Mouse (Mus musculus): ENCODE measurements around the gene A430033K04Rik.

The A430033K04Rik gene

DNA sequence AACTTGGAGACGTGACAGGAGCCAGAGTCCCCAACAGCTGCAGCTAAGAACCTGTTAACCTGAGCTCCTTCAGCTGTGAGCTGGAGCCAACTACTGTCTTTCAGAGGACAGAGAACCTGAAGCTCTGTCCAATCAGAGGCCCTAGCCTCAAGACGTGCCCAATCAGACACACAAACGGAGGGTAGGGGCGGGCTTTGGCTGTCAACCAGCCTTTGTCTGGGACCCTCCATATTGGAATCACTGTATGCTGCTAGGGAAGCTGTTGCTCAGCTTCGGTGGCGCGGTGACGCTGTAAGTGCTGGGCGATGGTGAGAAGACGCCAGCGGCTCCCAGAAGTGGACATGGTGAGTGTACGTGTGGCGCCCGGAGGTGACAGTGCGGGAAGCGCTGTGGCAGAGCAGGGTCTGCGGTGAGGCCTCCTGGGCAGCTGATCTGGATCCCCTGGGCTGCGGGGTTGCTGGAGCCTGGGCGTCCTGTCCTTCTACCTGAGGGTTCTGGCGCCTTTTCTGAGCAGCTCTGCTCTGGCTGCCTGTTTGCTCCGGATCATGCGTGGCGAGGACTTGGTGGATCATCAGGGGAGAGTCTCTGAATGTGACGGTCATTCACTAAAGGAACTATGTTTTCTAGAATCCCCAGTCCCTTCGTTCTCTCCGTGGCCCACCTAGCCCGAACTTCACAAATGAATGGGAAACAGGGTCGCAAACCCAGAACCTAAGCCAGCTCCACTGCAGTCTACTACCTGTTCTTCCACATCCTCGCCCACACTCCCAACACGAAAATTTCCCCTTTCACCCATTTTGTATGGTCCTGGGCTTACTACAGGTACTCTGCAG, at the start of gene A430033K04Rik:
TSS of gene A430033K04Rik (plus strand) at position 215 of the 833 bp plus-strand sequence.
- in situ Hi-C loops (cut with MboI, MseI), result loop anchor here (10.0 kb wide), 2 partner anchors 178 to 348 kb away; partner anchors contain the start of genes Gal3st4, Gm43720 and Zfp157

DNA sequence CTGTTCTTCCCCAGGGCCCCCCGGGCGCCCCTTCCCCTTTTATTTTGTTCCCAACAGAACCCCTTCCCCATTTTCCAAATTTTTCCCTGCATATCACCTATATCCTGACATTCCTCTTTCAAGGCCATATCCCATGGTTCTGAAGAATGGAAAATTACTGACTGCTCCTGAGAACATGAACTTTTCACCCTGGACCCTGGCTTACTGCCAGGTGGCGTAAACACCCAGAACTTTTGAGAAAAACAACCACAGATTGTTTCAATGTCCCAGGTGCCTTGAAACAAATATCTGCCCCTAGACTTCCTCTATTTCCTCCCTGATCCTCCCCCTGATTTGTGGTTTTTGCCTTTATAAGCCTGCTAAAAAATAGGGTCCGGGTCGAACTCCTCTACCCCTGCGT, 35.3 kb upstream of the A430033K04Rik start:
- in situ Hi-C loops (cut with MboI, MseI), result no loop called here

DNA sequence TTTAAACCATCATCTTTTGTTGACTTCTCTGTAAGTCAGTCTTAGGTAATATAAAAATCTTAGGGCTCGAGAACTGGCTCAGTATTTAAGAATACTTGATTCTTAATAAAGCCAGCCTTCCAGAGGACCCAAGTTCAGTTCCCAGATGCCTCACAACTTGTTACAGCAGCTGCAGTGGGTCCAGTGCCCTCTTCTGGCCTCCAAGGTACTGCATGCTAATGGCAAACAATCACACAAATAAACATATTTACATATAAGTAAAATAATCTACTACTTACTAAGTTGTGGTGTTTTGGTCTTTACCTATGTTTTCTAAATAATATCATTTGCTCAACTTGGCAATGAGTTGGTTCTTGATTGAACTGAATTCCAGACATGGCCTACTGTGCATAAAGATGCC, 4.3 kb upstream of the A430033K04Rik start:
- in situ Hi-C loops (cut with MboI, MseI), result no loop called here

DNA sequence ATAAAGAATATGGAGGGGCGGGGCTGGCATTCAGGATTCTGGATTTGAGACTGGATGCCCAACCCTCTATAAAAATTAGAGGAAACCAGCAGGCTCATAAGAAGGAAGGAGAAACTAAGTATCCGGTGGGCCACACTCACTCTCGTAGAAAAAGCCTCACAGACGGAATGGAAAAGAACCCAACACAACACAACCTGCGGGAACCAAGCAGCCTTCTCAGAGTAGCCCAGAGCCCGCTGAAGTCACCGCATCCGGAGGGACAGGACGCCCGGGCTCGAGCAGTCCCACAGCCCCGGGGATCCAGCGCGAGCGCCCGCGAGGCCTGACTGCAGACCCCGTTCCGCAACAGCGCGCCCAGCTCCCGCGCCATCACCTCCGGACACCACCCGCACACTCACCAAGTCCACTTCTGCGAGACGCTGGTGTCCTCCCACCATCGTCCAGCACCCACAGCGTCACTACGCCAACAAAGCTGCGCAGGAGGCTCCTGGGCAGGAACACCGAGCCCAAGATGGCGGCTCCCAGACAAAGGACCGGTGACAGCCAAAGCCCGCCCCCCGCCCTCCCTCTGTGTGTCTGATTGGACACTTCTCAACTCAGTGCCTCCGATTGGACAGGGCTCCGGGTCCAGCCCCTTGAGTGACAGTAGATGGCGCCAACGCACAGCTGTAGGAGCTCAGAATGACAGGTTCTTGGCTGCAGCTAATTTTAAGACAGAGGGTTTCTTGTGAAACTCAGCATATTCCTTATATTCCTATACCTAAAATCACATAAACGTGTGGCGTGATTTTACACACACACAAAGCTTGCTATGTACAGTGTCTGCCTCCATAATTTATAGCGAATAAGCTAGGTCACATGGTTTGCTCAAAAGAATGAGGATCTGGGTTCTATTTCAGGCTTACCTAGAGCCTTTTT, 3.2 kb upstream of the A430033K04Rik start, which contains the start of gene Zfp68:
TSS of gene Zfp68 (minus strand) at position 551 of the 918 bp plus-strand sequence.
- in situ Hi-C loops (cut with MboI, MseI), result loop anchor here (10.0 kb wide), 2 partner anchors 175 to 345 kb away; partner anchors contain the start of genes Gal3st4, Gm43720 and Zfp157

DNA sequence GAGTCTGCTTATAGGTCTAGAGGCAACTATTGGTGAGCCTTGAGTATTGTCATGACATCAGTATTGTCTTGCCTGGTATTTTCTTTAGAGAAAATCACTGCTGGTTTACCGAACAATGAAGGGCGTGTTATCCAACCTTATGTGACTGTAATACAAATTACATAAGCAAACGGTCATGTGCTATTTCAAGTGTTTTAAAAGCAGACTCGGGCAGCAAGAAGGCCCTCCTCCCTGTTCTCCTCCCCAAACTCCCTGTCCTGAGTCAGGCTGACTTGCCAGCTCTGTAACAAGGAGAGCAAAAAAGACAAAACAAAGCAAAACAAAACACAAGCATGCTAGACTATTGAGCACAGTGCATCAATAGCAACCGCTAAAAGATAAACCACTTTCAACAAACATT, 1.8 kb upstream of the A430033K04Rik start:
- in situ Hi-C loops (cut with MboI, MseI), result loop anchor here (10.0 kb wide), 2 partner anchors 176 to 346 kb away; partner anchors contain the start of genes Gal3st4, Gm43720 and Zfp157

DNA sequence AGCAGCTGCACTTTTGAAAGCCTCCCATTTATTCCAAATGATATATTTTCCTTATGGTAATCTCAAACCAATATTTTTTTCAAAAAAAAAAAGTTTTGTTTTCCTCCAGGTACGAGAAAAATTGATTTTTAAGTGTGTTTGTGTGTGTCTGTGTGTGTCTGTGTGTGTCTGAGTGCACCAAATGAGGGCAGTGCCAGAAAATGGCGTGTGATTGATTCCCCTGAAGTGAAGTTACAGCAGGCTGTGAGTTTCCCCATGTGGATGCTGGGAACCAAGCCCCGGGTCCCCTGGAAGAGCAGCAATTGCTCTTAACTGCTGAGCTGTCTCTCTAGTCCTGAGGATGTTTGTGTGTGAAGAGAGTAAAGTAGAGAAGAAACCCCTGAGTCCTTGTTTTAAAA, 818 bp downstream of the A430033K04Rik start:
- in situ Hi-C loops (cut with MboI, MseI), result loop anchor here (10.0 kb wide), 2 partner anchors 179 to 349 kb away; partner anchors contain the start of genes Gal3st4, Gm43720 and Zfp157

DNA sequence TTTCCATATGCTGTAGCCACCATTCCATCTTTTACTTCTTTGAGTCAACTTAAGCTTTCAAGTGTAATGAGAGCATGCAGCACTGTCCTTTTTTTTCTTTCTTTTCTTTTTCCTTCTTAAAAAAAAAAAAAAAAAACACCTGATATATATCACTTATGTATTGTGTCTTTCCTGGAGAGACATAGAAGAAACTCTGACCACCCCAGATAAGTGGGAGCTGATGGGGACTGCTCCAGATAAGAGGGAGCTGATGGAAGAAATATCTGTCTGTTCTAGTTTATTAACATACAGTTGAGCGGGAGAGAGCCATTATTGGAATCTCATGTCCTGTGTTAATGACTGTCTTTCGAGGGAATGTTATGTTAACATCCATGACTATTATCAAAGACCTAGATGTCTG, 13.8 kb downstream of the A430033K04Rik start:
- in situ Hi-C loops (cut with MboI, MseI), result loop anchor here (10.0 kb wide), 1 partner anchor 68 kb away; no protein-coding TSS in a partner anchor

DNA sequence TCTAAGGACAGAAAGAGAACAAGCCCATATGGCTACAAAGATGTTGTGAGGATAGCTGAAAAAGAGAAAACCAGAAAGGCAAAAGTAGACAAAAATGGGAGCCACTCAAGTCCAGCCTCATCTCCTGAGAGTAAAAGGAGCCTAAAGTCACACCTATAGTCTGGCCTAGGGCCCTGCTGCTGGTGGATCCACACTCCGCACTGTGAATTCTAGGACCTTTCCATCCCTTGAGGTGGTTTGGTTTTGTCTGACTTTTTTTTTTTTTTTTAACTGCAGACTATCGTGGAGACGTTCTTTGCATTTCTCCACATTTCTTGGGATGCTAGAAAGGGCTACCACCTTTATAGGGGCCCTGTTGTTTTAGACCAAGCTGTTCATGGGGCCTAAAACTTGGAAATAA, 18.4 kb downstream of the A430033K04Rik start:
- in situ Hi-C loops (cut with MboI, MseI), result no loop called here

DNA sequence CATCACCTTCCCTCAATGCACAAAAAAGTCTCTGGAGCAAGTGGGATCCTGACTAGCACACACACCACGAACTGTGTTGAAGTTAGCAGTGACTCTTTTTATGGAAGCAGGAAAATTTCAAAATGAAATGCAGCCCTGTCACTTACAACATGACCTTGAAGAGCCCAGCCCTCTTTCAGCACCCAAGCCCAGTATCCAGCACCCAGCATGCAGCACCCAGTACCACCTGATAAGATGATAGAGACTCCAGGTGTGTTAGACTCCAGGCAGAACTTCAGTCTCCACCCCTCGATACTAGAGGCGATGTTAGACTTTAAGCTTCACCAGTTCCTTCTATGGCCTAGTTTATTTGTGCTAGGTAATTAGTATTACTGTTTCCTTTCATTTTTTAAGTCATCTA, 19.1 kb downstream of the A430033K04Rik start:
- in situ Hi-C loops (cut with MboI, MseI), result no loop called here

DNA sequence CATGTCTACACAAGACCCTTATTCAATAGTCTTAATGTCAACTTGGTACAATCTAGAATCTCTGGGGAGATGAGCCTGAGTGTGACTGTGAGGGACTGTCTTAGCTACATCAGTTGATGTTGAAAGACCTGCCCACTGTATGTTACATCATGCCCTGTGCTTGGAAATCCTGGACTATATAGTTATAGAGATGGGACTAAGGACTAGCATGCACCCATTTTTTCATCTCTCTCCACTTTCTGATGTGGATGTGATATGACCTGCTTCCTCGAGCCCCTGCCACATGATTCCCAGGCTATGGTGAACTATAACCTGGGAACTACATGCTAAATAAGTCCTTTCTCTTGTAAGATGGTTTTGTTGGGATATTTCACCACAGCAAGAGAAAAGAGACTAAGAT, 30.3 kb downstream of the A430033K04Rik start:
- in situ Hi-C loops (cut with MboI, MseI), result loop anchor here (5.0 to 10.0 kb wide), 2 partner anchors 78 to 446 kb away; no protein-coding TSS in a partner anchor

DNA sequence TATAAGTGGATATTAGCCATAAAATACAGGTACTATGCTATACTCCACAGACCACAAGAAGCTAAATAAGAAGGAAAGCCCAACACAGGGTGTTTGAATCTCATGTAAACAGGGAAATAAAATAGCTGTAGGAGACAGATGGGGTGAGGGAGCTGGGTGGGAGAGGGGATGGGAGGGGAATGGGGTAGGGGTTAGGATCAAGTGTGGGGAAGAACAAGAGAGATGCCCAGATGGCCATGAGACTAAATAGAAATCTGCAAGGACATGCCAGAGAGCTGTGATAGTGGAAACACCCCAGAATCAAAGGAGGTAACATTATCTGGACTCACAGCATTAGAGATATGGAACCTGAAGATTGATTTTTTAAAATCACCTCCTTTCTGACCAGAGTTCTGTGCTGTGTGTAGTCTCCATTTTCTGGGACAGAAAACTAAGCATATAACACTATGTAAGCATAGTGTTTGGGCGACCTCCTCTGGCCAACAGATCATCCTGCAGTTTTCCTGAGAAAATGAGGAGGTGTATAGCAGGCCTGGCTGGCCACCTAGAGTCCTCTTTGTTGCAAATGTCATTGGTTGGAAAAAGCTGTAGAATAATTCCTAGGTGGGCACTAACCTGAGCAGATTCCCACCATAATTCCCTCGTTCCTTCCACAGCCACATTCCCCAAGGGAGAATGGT, 34.0 kb downstream of the A430033K04Rik start:
- in situ Hi-C loops (cut with MboI, MseI), result loop anchor here (5.0 to 10.0 kb wide), 3 partner anchors 41 to 184 kb away; no protein-coding TSS in a partner anchor

DNA sequence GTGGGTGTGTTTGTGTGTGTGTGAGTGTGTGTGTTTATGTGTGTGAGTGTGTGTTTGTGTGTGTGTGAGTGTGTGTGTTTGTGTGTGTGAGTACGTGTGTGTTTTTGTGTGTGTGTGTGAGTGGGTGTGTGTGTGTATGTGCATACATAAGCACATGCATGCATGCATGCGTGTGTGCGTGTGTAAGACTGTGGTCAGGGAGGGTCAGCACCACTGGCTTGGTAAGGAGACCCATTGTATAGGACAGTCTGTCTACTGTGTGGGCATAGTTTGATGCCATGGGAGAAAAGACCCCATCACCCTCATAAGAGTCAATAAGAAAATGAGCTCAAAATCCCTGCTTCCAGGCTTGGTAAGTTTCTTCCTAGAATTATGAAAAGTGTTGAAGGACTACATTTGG, 34.7 kb downstream of the A430033K04Rik start:
- in situ Hi-C loops (cut with MboI, MseI), result loop anchor here (5.0 to 10.0 kb wide), 3 partner anchors 40 to 185 kb away; no protein-coding TSS in a partner anchor

DNA sequence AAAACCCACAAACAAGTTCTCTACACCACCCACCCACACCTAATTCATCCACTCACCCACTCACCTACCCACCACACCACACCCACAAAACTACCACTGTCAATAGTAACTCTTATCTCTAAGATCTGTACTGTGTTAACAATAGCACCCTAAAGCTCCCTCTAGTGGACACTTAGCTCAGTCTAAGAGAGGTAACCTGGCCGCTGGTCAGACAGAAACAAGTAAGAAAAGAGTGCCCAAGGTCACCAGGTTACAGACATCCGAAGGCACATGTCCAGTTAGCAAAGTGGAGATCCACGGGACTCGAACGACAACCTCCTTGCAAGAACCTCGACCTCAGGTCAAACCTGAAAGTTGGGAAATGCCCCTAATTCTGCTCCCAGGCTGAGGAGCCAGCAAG, 35.2 kb downstream of the A430033K04Rik start:
- in situ Hi-C loops (cut with MboI, MseI), result loop anchor here (5.0 to 10.0 kb wide), 3 partner anchors 39 to 186 kb away; no protein-coding TSS in a partner anchor

DNA sequence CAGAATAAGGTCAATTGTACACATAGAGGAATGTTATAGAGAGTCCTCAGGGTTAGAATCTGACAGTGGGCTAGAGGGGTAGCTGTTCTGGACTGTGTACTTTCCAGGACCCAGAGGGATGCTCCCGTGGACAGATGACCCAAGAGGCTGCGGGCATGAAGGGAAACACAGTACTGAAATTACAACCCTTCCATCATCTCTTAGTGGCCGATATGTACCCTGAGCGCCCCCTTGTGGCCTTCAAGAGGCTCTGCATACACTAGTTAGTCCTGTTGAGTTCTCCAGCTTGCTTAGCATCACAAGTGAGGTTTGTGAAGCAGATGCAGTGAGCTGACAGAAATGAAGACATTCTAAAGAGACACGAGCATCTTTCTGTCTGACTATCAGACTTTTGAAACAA, 36.3 kb downstream of the A430033K04Rik start:
- in situ Hi-C loops (cut with MboI, MseI), result loop anchor here (5.0 to 10.0 kb wide), 3 partner anchors 38 to 187 kb away; no protein-coding TSS in a partner anchor

DNA sequence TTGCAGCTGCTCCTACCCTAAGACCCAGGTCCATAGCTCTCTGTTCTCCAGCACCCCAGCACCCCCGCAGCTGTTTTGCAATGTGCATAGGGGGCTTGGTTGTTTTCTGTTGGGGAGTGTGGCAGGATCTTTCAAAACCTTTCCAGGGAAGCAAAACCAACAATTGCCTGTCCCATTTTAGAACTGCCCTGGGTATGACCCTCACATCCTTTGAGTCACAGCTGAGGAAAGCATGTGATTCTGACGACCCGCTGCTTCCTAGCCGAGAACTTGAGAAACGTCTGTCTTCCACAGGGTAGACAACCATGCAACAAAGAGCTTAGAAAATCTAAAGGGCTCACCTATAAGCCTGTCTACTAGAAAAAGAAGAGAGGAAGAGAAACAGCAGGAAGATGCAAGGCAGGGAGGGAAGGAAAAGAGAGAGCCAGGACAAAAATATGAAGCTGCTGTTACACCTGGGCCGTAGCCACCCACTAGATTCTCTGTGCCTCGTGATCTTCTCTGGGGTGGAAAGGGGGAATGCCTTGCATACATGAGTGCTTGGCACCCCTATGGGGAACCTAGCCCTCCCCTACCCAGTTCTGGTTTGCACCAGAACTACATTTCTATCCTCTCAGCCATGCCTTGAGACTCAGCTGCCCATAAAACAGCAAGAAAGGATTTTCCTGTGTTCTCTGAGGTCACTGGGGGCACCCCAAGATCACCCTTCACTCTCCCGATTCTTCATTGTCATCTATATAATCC, 60.5 kb downstream of the A430033K04Rik start:
- in situ Hi-C loops (cut with MboI, MseI), result no loop called here

DNA sequence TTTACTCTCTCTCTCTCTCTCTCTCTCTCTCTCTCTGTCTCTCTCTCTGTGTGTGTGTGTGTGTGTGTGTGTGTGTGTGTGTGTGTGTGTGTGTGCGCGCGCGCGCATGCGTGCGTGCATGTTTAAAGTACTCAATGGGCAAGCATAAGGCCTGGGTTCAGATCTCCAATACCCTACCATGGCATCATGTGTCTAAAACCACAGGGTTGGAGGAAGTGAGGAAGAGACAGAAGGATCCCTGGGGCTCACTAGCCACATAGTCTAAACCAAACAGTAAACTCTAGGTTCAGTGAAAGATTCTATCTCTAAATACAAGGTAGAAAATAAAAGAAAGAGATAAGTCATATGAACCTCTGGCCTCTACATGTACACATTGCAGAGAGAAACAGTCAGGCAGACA, 61.2 kb downstream of the A430033K04Rik start:
- in situ Hi-C loops (cut with MboI, MseI), result no loop called here

DNA sequence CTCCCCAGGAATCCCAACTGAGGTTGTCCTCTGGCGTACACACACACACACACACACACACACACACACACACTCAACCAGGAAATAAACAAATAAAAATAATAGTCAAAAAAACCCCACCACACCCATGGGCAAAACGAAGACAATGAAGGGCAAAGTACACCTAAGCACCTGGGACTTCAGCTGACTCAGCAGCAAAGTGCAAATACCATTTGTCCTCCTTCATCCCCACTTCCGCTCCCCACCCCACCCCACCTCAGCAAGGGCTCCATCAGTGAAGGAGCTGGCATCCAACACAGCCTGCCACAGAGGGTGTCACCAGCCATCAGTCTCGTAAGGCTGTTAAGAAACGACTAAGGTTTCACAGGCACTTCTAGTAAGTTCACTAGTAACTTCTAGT, 64.8 kb downstream of the A430033K04Rik start:
- in situ Hi-C loops (cut with MboI, MseI), result no loop called here

DNA sequence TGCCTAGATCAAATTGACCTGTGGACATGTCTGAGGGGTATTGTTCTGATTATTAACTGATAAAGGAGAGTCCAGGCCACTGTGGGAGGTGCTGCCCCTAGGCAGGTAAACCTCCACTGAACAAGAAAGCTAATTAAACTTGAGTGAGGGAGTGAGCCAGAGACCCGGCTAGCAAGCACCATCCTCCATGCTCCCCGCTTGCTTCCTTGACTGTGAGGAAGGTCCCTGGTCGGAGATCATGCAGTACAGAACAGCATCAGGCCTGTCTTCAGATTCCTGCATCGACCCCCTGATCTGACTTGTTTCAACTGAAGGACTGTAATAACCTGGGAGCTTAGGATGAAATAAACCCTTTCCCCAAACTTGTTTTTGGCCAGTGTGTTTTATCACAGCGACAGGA, 66.6 kb downstream of the A430033K04Rik start:
- in situ Hi-C loops (cut with MboI, MseI), result no loop called here

DNA sequence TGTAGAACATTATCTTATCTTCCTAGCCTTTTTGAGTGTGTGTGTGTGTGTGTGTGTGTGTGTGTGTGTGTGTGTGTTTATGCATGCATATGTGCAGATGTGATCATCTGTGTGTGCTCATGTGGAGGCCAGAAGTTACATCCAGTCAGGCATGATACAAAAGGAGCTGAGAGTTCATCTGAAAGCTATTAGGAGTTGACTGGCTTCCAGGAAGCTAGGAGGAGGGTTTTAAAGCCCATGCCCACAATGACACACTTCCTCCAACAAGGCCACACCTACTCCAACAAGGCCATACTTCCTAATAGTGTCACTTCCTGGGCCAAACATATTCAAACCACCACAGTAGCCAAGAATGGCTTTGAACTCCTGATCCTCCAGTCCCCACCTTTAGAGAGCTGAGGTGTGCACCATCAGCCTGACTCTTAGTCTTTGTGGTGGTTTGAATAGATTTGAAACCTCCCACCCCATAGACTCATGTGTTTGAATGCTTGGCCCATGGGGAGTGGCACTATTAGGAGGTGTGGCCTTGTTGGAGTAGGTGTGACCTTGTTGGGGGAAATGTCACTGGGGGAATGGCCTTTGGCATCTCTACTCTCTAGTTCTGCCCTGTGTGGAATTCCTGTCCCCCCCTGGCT, 70.4 kb downstream of the A430033K04Rik start:
- in situ Hi-C loops (cut with MboI, MseI), result no loop called here

DNA sequence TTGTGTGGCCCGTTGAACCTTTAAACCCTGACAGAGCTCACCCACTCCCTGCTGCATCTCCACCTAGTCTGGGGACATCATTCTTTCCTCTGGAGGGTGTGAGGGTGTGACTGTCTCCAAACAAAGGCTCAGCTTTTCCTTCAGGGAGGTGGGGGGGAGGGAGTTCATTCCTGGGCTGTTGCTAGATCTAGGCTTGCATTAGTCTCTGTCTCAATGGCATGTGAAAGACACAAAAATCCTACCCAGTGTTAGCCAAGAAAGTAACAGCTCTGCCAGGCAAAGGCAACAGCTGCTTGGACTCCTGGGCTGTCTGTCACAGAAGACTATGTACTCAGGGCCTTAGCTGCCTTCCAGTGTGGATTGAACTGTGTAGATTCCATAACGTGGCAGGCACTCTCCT, 71.4 kb downstream of the A430033K04Rik start:
- in situ Hi-C loops (cut with MboI, MseI), result no loop called here
